Mouse (Mus musculus): ENCODE results near the gene Lpar2.

GRCm38 (mm10) chr8:69820466-69820865 is 1.8 kb upstream of the Lpar2 start:
- TF ChIP-seq POLR2A (IDR thresholded peaks at IDR 0.05; ENCODE audit: insufficient read length, low read depth) = no peak
- no peak for TF ChIP-seq TCF12 (IDR thresholded peaks at IDR 0.05; ENCODE audit: insufficient read depth, poor library complexity, severe bottlenecking)
- no peak for TF ChIP-seq MYOD1 (IDR thresholded peaks at IDR 0.05; ENCODE audit: control insufficient read depth in 1 of 3, insufficient read length in 2 of 3, low read depth in 2 of 3)
- TF ChIP-seq MYOG (IDR thresholded peaks at IDR 0.05; ENCODE audit: control insufficient read depth in 1 of 3, insufficient read depth in 1 of 3, insufficient read length in 2 of 3, low read depth in 2 of 3) = no peak
